Mouse (Mus musculus): Measurements from ENCODE around the gene Gpr37l1. TPM values are rescaled to one million over a fixed set of nuclear protein-coding genes. Genes with fewer than 3 reads are reported as not detected.

Gpr37l1 gene
- polyA plus RNA-seq, 1 experiment = 0.46 TPM

GRCm38 (mm10) chr1:135180830-135181229 lies 13.3 kb upstream of the Gpr37l1 start:
- DNase-seq (ENCODE audit: low read depth) = no peak
- TF ChIP-seq POLR2A (IDR thresholded peaks at IDR 0.05; ENCODE audit: borderline replicate concordance, extremely low read depth, insufficient read depth, insufficient read length, poor library complexity, severe bottlenecking) (no peak), CTCF (IDR thresholded peaks at IDR 0.05; ENCODE audit: borderline replicate concordance, extremely low read depth, insufficient read depth, insufficient read length) (no peak)

- TF ChIP-seq POLR2A (IDR thresholded peaks at IDR 0.05; ENCODE audit: borderline replicate concordance, extremely low read depth, insufficient read depth, insufficient read length, poor library complexity, severe bottlenecking) = no peak
- TF ChIP-seq CTCF (IDR thresholded peaks at IDR 0.05; ENCODE audit: borderline replicate concordance, extremely low read depth, insufficient read depth, insufficient read length) = no peak
- DNase-seq (ENCODE audit: low read depth) = no peak
These were observed 11.4 kb upstream of the Gpr37l1 start for GRCm38 (mm10) chr1:135178863-135179262.

- DNase-seq (ENCODE audit: low read depth) = no peak
- TF ChIP-seq CTCF (IDR thresholded peaks at IDR 0.05; ENCODE audit: borderline replicate concordance, extremely low read depth, insufficient read depth, insufficient read length) (no peak), POLR2A (IDR thresholded peaks at IDR 0.05; ENCODE audit: borderline replicate concordance, extremely low read depth, insufficient read depth, insufficient read length, poor library complexity, severe bottlenecking) (no peak)
These were observed 10.2 kb upstream of the Gpr37l1 start for GRCm38 (mm10) chr1:135177724-135178123.

- DNase-seq (ENCODE audit: low read depth) = no peak
- TF ChIP-seq POLR2A (IDR thresholded peaks at IDR 0.05; ENCODE audit: borderline replicate concordance, extremely low read depth, insufficient read depth, insufficient read length, poor library complexity, severe bottlenecking) (no peak), CTCF (IDR thresholded peaks at IDR 0.05; ENCODE audit: borderline replicate concordance, extremely low read depth, insufficient read depth, insufficient read length) (no peak)
These were observed 7.7 kb upstream of the Gpr37l1 start for GRCm38 (mm10) chr1:135175176-135175575.

GRCm38 (mm10) chr1:135173311-135173710 lies 5.8 kb upstream of the Gpr37l1 start:
- TF ChIP-seq POLR2A (IDR thresholded peaks at IDR 0.05; ENCODE audit: borderline replicate concordance, extremely low read depth, insufficient read depth, insufficient read length, poor library complexity, severe bottlenecking) = no peak
- TF ChIP-seq CTCF (IDR thresholded peaks at IDR 0.05; ENCODE audit: borderline replicate concordance, extremely low read depth, insufficient read depth, insufficient read length) = no peak
- DNase-seq (ENCODE audit: low read depth) = no peak

GRCm38 (mm10) chr1:135171984-135172383 lies 4.5 kb upstream of the Gpr37l1 start:
- peak; percentile 92 for DNase-seq (ENCODE audit: low read depth)
- no peak for TF ChIP-seq POLR2A (IDR thresholded peaks at IDR 0.05; ENCODE audit: borderline replicate concordance, extremely low read depth, insufficient read depth, insufficient read length, poor library complexity, severe bottlenecking)
- peak; percentile 72; the same call in 1 of the 2 replicates for TF ChIP-seq CTCF (IDR thresholded peaks at IDR 0.05; ENCODE audit: borderline replicate concordance, extremely low read depth, insufficient read depth, insufficient read length)

GRCm38 (mm10) chr1:135171202-135171601 lies 3.7 kb upstream of the Gpr37l1 start:
- TF ChIP-seq CTCF (IDR thresholded peaks at IDR 0.05; ENCODE audit: borderline replicate concordance, extremely low read depth, insufficient read depth, insufficient read length) (no peak), POLR2A (IDR thresholded peaks at IDR 0.05; ENCODE audit: borderline replicate concordance, extremely low read depth, insufficient read depth, insufficient read length, poor library complexity, severe bottlenecking) (no peak)
- DNase-seq (ENCODE audit: low read depth) = no peak

- no peak for TF ChIP-seq CTCF (IDR thresholded peaks at IDR 0.05; ENCODE audit: borderline replicate concordance, extremely low read depth, insufficient read depth, insufficient read length)
- DNase-seq (ENCODE audit: low read depth) = no peak
These were observed 2.8 kb upstream of the Gpr37l1 start for GRCm38 (mm10) chr1:135170299-135170698.

GRCm38 (mm10) chr1:135169556-135170224 lies 2.2 kb upstream of the Gpr37l1 start:
- peak; percentile 31 for DNase-seq (ENCODE audit: low read depth)
- TF ChIP-seq POLR2A (IDR thresholded peaks at IDR 0.05; ENCODE audit: borderline replicate concordance, extremely low read depth, insufficient read depth, insufficient read length, poor library complexity, severe bottlenecking) (no peak), CTCF (IDR thresholded peaks at IDR 0.05; ENCODE audit: borderline replicate concordance, extremely low read depth, insufficient read depth, insufficient read length) (no peak)

- DNase-seq (ENCODE audit: low read depth) = no peak
- TF ChIP-seq CTCF (IDR thresholded peaks at IDR 0.05; ENCODE audit: borderline replicate concordance, extremely low read depth, insufficient read depth, insufficient read length) (no peak), POLR2A (IDR thresholded peaks at IDR 0.05; ENCODE audit: borderline replicate concordance, extremely low read depth, insufficient read depth, insufficient read length, poor library complexity, severe bottlenecking) (no peak)
These were observed 1.1 kb upstream of the Gpr37l1 start for GRCm38 (mm10) chr1:135168453-135169200.

GRCm38 (mm10) chr1:135162720-135163119 lies 4.8 kb downstream of the Gpr37l1 start:
- DNase-seq (ENCODE audit: low read depth) = peak; percentile 65

More at GRCm38 (mm10) chr1:135162720-135163119, 4.8 kb downstream of the Gpr37l1 start:
- TF ChIP-seq CTCF (IDR thresholded peaks at IDR 0.05; ENCODE audit: borderline replicate concordance, extremely low read depth, insufficient read depth, insufficient read length) (no peak), POLR2A (IDR thresholded peaks at IDR 0.05; ENCODE audit: borderline replicate concordance, extremely low read depth, insufficient read depth, insufficient read length, poor library complexity, severe bottlenecking) (no peak)

Measured in brain, embryonic 14.5 days (tissue).